Mouse (Mus musculus): ENCODE measurements at regions not wholly inside any gene's neighbourhood (a gene's known extent, or its start where the extent isn't known, plus 50 kb on each side); places are given as distances from the start of the nearest gene placed in this dataset.

- Histone ChIP-seq H3K36me3 (ENCODE audit: control insufficient read depth, insufficient read depth) (no peaks in the 10 kb centered on the region), H3K9ac (replicated peaks; ENCODE audit: low read depth, low read length) (no peak overlapping the region), H3K9me3 (ENCODE audit: control insufficient read depth, low read length) (no peaks in the 10 kb centered on the region), H3K27ac (ENCODE audit: low read length) (no peak overlapping the region), H3K4me1 (replicated peaks; ENCODE audit: control insufficient read depth, insufficient read depth, low read length) (no peaks in the 10 kb centered on the region), H3K4me3 (replicated peaks; ENCODE audit: low read length) (no peak overlapping the region), H3K27me3 (replicated peaks; ENCODE audit: control insufficient read depth, insufficient read depth, low read length) (no peaks in the 10 kb centered on the region), H3K4me2 (ENCODE audit: low read length) (no peak overlapping the region)
- peak; percentile 71 for ATAC-seq
- 45% methylated on average over 3 of the region's 3 CpGs for WGBS
Measured at GRCm38 (mm10) chr4:5301461-5301860, 508.3 kb upstream of the Impad1 start.

- Histone ChIP-seq H3K9ac (replicated peaks; ENCODE audit: low read depth, low read length) (no peak overlapping the region), H3K27ac (ENCODE audit: low read length) (no peak overlapping the region), H3K36me3 (ENCODE audit: control insufficient read depth, insufficient read depth) (no peaks in the 10 kb centered on the region), H3K9me3 (ENCODE audit: control insufficient read depth, low read length) (no peaks in the 10 kb centered on the region), H3K4me3 (replicated peaks; ENCODE audit: low read length) (no peak overlapping the region), H3K27me3 (replicated peaks; ENCODE audit: control insufficient read depth, insufficient read depth, low read length) (no peaks in the 10 kb centered on the region), H3K4me2 (ENCODE audit: low read length) (no peak overlapping the region), H3K4me1 (replicated peaks; ENCODE audit: control insufficient read depth, insufficient read depth, low read length) (no peaks in the 10 kb centered on the region)
- ATAC-seq = peak; percentile 11; the same call in 1 of the 2 replicates
- 88% methylated on average over 1 of the region's 1 CpGs for WGBS
Measured at GRCm38 (mm10) chr4:5301017-5301416, 507.9 kb upstream of the Impad1 start.

- no peaks in the 10 kb centered on the region for H3K27me3 ChIP-seq (replicated peaks; ENCODE audit: control insufficient read depth, insufficient read depth, low read length)
- 67% methylated on average over 2 of the region's 2 CpGs for WGBS
- ATAC-seq = peak; percentile 80
- no peaks in the 10 kb centered on the region for H3K4me1 ChIP-seq (replicated peaks; ENCODE audit: control insufficient read depth, insufficient read depth, low read length)
- no peak overlapping the region for H3K4me3 ChIP-seq (replicated peaks; ENCODE audit: low read length)
- no peaks in the 10 kb centered on the region for H3K9me3 ChIP-seq (ENCODE audit: control insufficient read depth, low read length)
- H3K36me3 ChIP-seq (ENCODE audit: control insufficient read depth, insufficient read depth) = no peaks in the 10 kb centered on the region
- no peak overlapping the region for H3K9ac ChIP-seq (replicated peaks; ENCODE audit: low read depth, low read length)
- H3K4me2 ChIP-seq (ENCODE audit: low read length) = no peak overlapping the region
- no peak overlapping the region for H3K27ac ChIP-seq (ENCODE audit: low read length)
Measured at GRCm38 (mm10) chr4:5299208-5299607, 506.1 kb upstream of the Impad1 start.

GRCm38 (mm10) chr4:5294030-5294429, 500.9 kb upstream of the Impad1 start:
- Histone ChIP-seq H3K4me3 (replicated peaks; ENCODE audit: low read length) (no peak overlapping the region), H3K9ac (replicated peaks; ENCODE audit: low read depth, low read length) (no peak overlapping the region), H3K27me3 (replicated peaks; ENCODE audit: control insufficient read depth, insufficient read depth, low read length) (no peaks in the 10 kb centered on the region), H3K27ac (ENCODE audit: low read length) (no peak overlapping the region), H3K4me1 (replicated peaks; ENCODE audit: control insufficient read depth, insufficient read depth, low read length) (no peaks in the 10 kb centered on the region), H3K9me3 (ENCODE audit: control insufficient read depth, low read length) (no peaks in the 10 kb centered on the region), H3K4me2 (ENCODE audit: low read length) (no peak overlapping the region), H3K36me3 (ENCODE audit: control insufficient read depth, insufficient read depth) (no peaks in the 10 kb centered on the region)
- no peak for ATAC-seq
- WGBS = 93% methylated on average over 1 of the region's 1 CpGs

GRCm38 (mm10) chr4:5276113-5276512, 483.0 kb upstream of the Impad1 start:
- no peak overlapping the region for H3K4me2 ChIP-seq (ENCODE audit: low read length)
- H3K4me3 ChIP-seq (replicated peaks; ENCODE audit: low read length) = no peak overlapping the region
- no peaks in the 10 kb centered on the region for H3K36me3 ChIP-seq (ENCODE audit: control insufficient read depth, insufficient read depth)
- WGBS = 46% methylated on average over 1 of the region's 1 CpGs
- peak overlapping the region; percentile 23; the same call in 1 of the 2 replicates for H3K27ac ChIP-seq (ENCODE audit: low read length)
- peak; percentile 73 for ATAC-seq
- no peaks in the 10 kb centered on the region for H3K4me1 ChIP-seq (replicated peaks; ENCODE audit: control insufficient read depth, insufficient read depth, low read length)
- H3K9ac ChIP-seq (replicated peaks; ENCODE audit: low read depth, low read length) = no peak overlapping the region
- no peaks in the 10 kb centered on the region for H3K9me3 ChIP-seq (ENCODE audit: control insufficient read depth, low read length)
- H3K27me3 ChIP-seq (replicated peaks; ENCODE audit: control insufficient read depth, insufficient read depth, low read length) = no peaks in the 10 kb centered on the region
